Mouse (Mus musculus) right cerebral cortex, postnatal 25 days (tissue): Measurements from ENCODE around the gene Tlk1.

ENCODE experiments used
- DNase-seq: peaks from one replicate; pipeline ENCODE4 v3.0.0; 2022

Gene Tlk1

GRCm38 (mm10) chr2:70673445-70674126, 151.9 kb downstream of the Tlk1 start:
- no peak for DNase-seq

- no peak for DNase-seq
Measured at GRCm38 (mm10) chr2:70672476-70672875, 153.1 kb downstream of the Tlk1 start.

- DNase-seq = no peak
Measured at GRCm38 (mm10) chr2:70669896-70670295, 155.6 kb downstream of the Tlk1 start.

GRCm38 (mm10) chr2:70669241-70669640, 156.3 kb downstream of the Tlk1 start:
- no peak for DNase-seq

- no peak for DNase-seq
Measured at GRCm38 (mm10) chr2:70667016-70667415, 158.5 kb downstream of the Tlk1 start.

GRCm38 (mm10) chr2:70663764-70664163, 161.8 kb downstream of the Tlk1 start:
- no peak for DNase-seq
